Mouse (Mus musculus) bone marrow, adult 2 months (tissue): Measurements from ENCODE around the gene Hivep3.

Experiments
- CTCF ChIP-seq: fragments of 200-500 bp; IDR thresholded peaks from 2 replicates; pipeline ENCODE4 v1.5.1; 2011; ENCODE audit warnings: low read length, control low read depth; ENCODE audit not compliant: control insufficient read depth, insufficient read depth
- POLR2A ChIP-seq: fragments of 200-500 bp; IDR thresholded peaks from 2 replicates; pipeline ENCODE4 v1.6.1; 2011; ENCODE audit warnings: low read depth, mild to moderate bottlenecking, control low read depth, low read length, borderline replicate concordance; ENCODE audit not compliant: control insufficient read depth

GRCm38 (mm10) chr4:120186441-120186840 lies 452.9 kb downstream of the Hivep3 start:
- no peak for TF ChIP-seq CTCF
- TF ChIP-seq POLR2A: no peak
